Mouse (Mus musculus): Measurements from ENCODE around the gene Cntnap4.
"Not testable (repeated sequence)": the region's sequence is repeated elsewhere in the genome, so short reads cannot be mapped to it uniquely, and the experiment has no call there.

Gene Cntnap4

GRCm38 (mm10) chr8:112730583-112731432, 161.0 kb downstream of the Cntnap4 start:
- peak; percentile 45 for DNase-seq (ENCODE audit: low read depth, low spot score)

GRCm38 (mm10) chr8:112735575-112735974, 165.7 kb downstream of the Cntnap4 start:
- peak; percentile 79 for DNase-seq (ENCODE audit: low read depth, low spot score)

GRCm38 (mm10) chr8:112743331-112743730, 173.5 kb downstream of the Cntnap4 start:
- no peak for DNase-seq (ENCODE audit: low read depth, low spot score)

GRCm38 (mm10) chr8:112747296-112747695, 177.5 kb downstream of the Cntnap4 start:
- peak; percentile 29 for DNase-seq (ENCODE audit: low read depth, low spot score)

- DNase-seq (ENCODE audit: low read depth, low spot score), result no peak
Observed at GRCm38 (mm10) chr8:112755171-112755570, 185.3 kb downstream of the Cntnap4 start.

- DNase-seq (ENCODE audit: low read depth, low spot score), result no peak
Observed at GRCm38 (mm10) chr8:112803058-112803457, 233.2 kb downstream of the Cntnap4 start.

GRCm38 (mm10) chr8:112809382-112809781, 239.5 kb downstream of the Cntnap4 start:
- peak; percentile 71 for DNase-seq (ENCODE audit: low read depth, low spot score)

- peak; percentile 36 for DNase-seq (ENCODE audit: low read depth, low spot score)
Observed at GRCm38 (mm10) chr8:112841057-112841456, 271.2 kb downstream of the Cntnap4 start.

- DNase-seq (ENCODE audit: low read depth, low spot score), result not testable (repeated sequence)
Observed at GRCm38 (mm10) chr8:112849541-112849940, 279.7 kb downstream of the Cntnap4 start.

GRCm38 (mm10) chr8:112906458-112907112, 336.7 kb downstream of the Cntnap4 start:
- peak; percentile 99 for DNase-seq (ENCODE audit: low read depth, low spot score)

GRCm38 (mm10) chr8:112909527-112909926, 339.7 kb downstream of the Cntnap4 start:
- DNase-seq (ENCODE audit: low read depth, low spot score), result peak; percentile 55

- DNase-seq (ENCODE audit: low read depth, low spot score), result no peak
Observed at GRCm38 (mm10) chr8:112911422-112911821, 341.6 kb downstream of the Cntnap4 start.

GRCm38 (mm10) chr8:112922151-112922550, 352.3 kb downstream of the Cntnap4 start:
- DNase-seq (ENCODE audit: low read depth, low spot score), result peak; percentile 37

GRCm38 (mm10) chr8:112922789-112923188, 352.9 kb downstream of the Cntnap4 start:
- no peak for DNase-seq (ENCODE audit: low read depth, low spot score)

All from brain, adult 2 months (tissue).